Comparison of ENCODE assay signal across 8 mouse cellular contexts in the genomic region with DNA sequence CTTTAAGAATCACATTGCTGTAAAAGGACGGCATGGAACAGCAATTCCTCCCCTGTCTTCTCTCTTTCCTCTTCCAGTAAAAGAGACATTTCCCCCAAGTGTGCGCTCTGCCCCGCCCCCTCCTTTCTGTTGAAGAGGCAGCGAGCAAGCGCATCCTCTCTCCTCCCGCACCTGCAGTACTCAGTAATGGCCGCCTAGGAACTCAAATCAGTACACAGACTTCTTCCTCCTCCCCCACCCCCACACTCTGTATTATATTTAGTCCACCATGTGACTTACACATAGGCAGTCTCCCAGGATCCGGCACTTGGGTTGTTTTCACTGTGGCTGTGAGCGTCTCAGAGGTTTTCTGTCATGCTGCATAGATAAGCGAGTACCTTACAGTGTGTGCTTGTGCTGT. TPM values are rescaled to one million over a fixed set of nuclear protein-coding genes. Genes with fewer than 3 reads are reported as not detected.
DNase-seq lines count a peak whose midpoint lies in the region; ATAC-seq and TF ChIP-seq lines count a peak whose summit lies in the region.
"Had no signal": no experiment of that assay in that cellular context is flagged by ENCODE, and none has a peak within 500 bp of the region (broad histone marks: within the 10 kb centered on the region; RNA-seq: fewer than 3 reads in every experiment).

No protein-coding gene starts in this region.

- H3K4me3 ChIP-seq in cortical plate, adult 2 months (ENCODE audit: insufficient read depth, low read length) = no peak overlapping the region
- H3K4me3 ChIP-seq in heart, embryonic 12.5 days = peak overlapping the region; percentile 20
- H3K4me3 ChIP-seq in midbrain, embryonic 15.5 days = peak overlapping the region; percentile 16
- H3K4me3 ChIP-seq: erythroblast, embryonic 14.5 days had no signal

- 9% methylated on average over 10 of the region's 10 CpGs for WGBS in heart, embryonic 12.5 days
- 13% methylated on average over 10 of the region's 10 CpGs for WGBS in midbrain, embryonic 15.5 days

- no peak for TF ChIP-seq CTCF in cortical plate, adult 2 months (IDR thresholded peaks at IDR 0.05; ENCODE audit: extremely low read depth, insufficient read depth, low read length)

- no peaks in the 10 kb centered on the region for H3K36me3 ChIP-seq in heart, embryonic 12.5 days
- H3K36me3 ChIP-seq in midbrain, embryonic 15.5 days (replicated peaks) = no peaks in the 10 kb centered on the region

- H3K4me2 ChIP-seq in heart, embryonic 12.5 days = peak overlapping the region; percentile 61
- peak overlapping the region; percentile 41 for H3K4me2 ChIP-seq in midbrain, embryonic 15.5 days

- ATAC-seq in heart, embryonic 12.5 days (ENCODE audit: insufficient number of reproducible peaks, low FRiP score) = peak; percentile 71
- peak; percentile 92 for ATAC-seq in midbrain, embryonic 15.5 days (replicated peaks)

- DNase-seq in testis, postnatal 10 days (ENCODE audit: low spot score) = peak; percentile 72
- no peak for DNase-seq in testis, postnatal 14 days (ENCODE audit: low spot score)
- peak; percentile 59 for DNase-seq in layer of hippocampus, adult 9-10 months (ENCODE audit: low spot score)
- DNase-seq in thymus, postnatal 10 days (ENCODE audit: low spot score in 2 of 2) = peak; percentile 83 to 86

- H3K9ac ChIP-seq in heart, embryonic 12.5 days = peak overlapping the region; percentile 58; the same call in 1 of the 2 replicates
- no peak overlapping the region for H3K9ac ChIP-seq in midbrain, embryonic 15.5 days

- H3K9me3 ChIP-seq in heart, embryonic 12.5 days (replicated peaks) = no peaks in the 10 kb centered on the region
- H3K9me3 ChIP-seq in midbrain, embryonic 15.5 days = no peaks in the 10 kb centered on the region

- H3K27ac ChIP-seq in cortical plate, adult 2 months (ENCODE audit: insufficient read depth, low read length) = no peak overlapping the region
- H3K27ac ChIP-seq in heart, embryonic 12.5 days (ENCODE audit: poor library complexity, severe bottlenecking) = peak overlapping the region; percentile 67
- H3K27ac ChIP-seq in midbrain, embryonic 15.5 days = peak overlapping the region; percentile 73

- peaks cover 10% of the 10 kb centered on the region; the same call in 1 of the 2 replicates for H3K27me3 ChIP-seq in heart, embryonic 12.5 days (replicated peaks)
- 0 out of 2 replicates have a peak, but pooled peaks cover 2% of the 10 kb centered on the region for H3K27me3 ChIP-seq in midbrain, embryonic 15.5 days (replicated peaks)

- TF ChIP-seq POLR2A in cortical plate, adult 2 months (IDR thresholded peaks at IDR 0.05; ENCODE audit: extremely low read depth, insufficient read depth, low read length) = peak; percentile 70

- peaks cover 4% of the 10 kb centered on the region; the same call in 1 of the 2 replicates for H3K4me1 ChIP-seq in cortical plate, adult 2 months (ENCODE audit: control insufficient read depth, insufficient read depth, low read length)
- H3K4me1 ChIP-seq in heart, embryonic 12.5 days (replicated peaks) = peaks cover 8% of the 10 kb centered on the region
- H3K4me1 ChIP-seq in midbrain, embryonic 15.5 days = peaks cover 23% of the 10 kb centered on the region

RNA-seq across cellular contexts. Expression of a gene that starts 29.4 kb away (rescaled TPM):
- 1.6 TPM in 2 replicates for polyA plus RNA-seq in cortical plate, adult 2 months (2012; rRNA removed)
- polyA plus RNA-seq in heart, embryonic 12.5 days (2016; fragmentation: Nextera tagmentation; extraction: Ambion mirVana) = 0.15 and 0.17 TPM in 2 replicates
- polyA plus RNA-seq in midbrain, embryonic 15.5 days (2015; fragmentation: Nextera tagmentation; extraction: Ambion mirVana) = 0.75 and 0.92 TPM in 2 replicates
- polyA plus RNA-seq: erythroblast, embryonic 14.5 days had no signal

RNA-seq across cellular contexts. Expression of a gene that starts 57.3 kb away (rescaled TPM):
- polyA plus RNA-seq in cortical plate, adult 2 months (2012; rRNA removed) = 25.4 and 32.3 TPM in 2 replicates
- 18.6 and 21.8 TPM in 2 replicates for polyA plus RNA-seq in heart, embryonic 12.5 days (2016; fragmentation: Nextera tagmentation; extraction: Ambion mirVana)
- polyA plus RNA-seq in midbrain, embryonic 15.5 days (2015; fragmentation: Nextera tagmentation; extraction: Ambion mirVana) = 22.1 and 22.2 TPM in 2 replicates

RNA-seq across cellular contexts. Expression of a gene that starts 57.5 kb away (rescaled TPM):
- polyA plus RNA-seq in cortical plate, adult 2 months (2012; rRNA removed) = 73.9 and 77.0 TPM in 2 replicates
- 168 and 176 TPM in 2 replicates for polyA plus RNA-seq in heart, embryonic 12.5 days (2016; fragmentation: Nextera tagmentation; extraction: Ambion mirVana)
- polyA plus RNA-seq in midbrain, embryonic 15.5 days (2015; fragmentation: Nextera tagmentation; extraction: Ambion mirVana) = 182 and 184 TPM in 2 replicates

RNA-seq across cellular contexts. Expression of a gene that starts 59.8 kb away (rescaled TPM):
- polyA plus RNA-seq in cortical plate, adult 2 months (2012; rRNA removed) = 96.5 and 106 TPM in 2 replicates
- polyA plus RNA-seq in heart, embryonic 12.5 days (2016; fragmentation: Nextera tagmentation; extraction: Ambion mirVana) = 0.87 and 0.98 TPM in 2 replicates
- polyA plus RNA-seq in midbrain, embryonic 15.5 days (2015; fragmentation: Nextera tagmentation; extraction: Ambion mirVana) = 4.1 and 4.9 TPM in 2 replicates
- polyA plus RNA-seq: erythroblast, embryonic 14.5 days had no signal
